Mouse (Mus musculus) C2C12 (cell line): ENCODE measurements at regions not wholly inside any gene's neighbourhood (a gene's known extent, or its start where the extent isn't known, plus 50 kb on each side); places are given as distances from the start of the nearest gene placed in this dataset.

Source experiments
- H3K27me3 ChIP-seq: one replicate; pipeline ENCODE4 v1.6.1; 2011; ENCODE audit not compliant: control insufficient read depth, insufficient read depth, insufficient read length
- H3K36me3 ChIP-seq: one replicate; pipeline ENCODE4 v1.6.1; 2011; ENCODE audit not compliant: control insufficient read depth, insufficient read depth
- H3K4me3 ChIP-seq: one replicate; pipeline ENCODE4 v1.5.1; 2011; ENCODE audit warnings: mild to moderate bottlenecking, control low read depth; ENCODE audit not compliant: poor library complexity, insufficient read depth, severe bottlenecking
- H3K79me2 ChIP-seq: one replicate; pipeline ENCODE4 v1.6.1; 2011; ENCODE audit not compliant: control insufficient read depth, insufficient read depth
- H3K79me3 ChIP-seq: one replicate; pipeline ENCODE4 v1.6.1; 2011; ENCODE audit warnings: low read depth, control low read depth
- H3ac ChIP-seq: one replicate; pipeline ENCODE3; 2011; ENCODE audit warnings: low read depth; ENCODE audit not compliant: control insufficient read depth, insufficient read length
- CEBPB ChIP-seq: IDR thresholded peaks from one replicate; pipeline ENCODE4 v1.6.1; 2011; ENCODE audit warnings: low read depth, mild to moderate bottlenecking, control low read depth, moderate library complexity
- CTCF ChIP-seq: IDR thresholded peaks from one replicate; pipeline ENCODE4 v1.5.1; 2011; ENCODE audit not compliant: control insufficient read depth, insufficient read depth, insufficient read length
- FOSL1 ChIP-seq: IDR thresholded peaks from one replicate; pipeline ENCODE4 v1.8.0; 2011; ENCODE audit warnings: mild to moderate bottlenecking, low read length; ENCODE audit not compliant: poor library complexity, insufficient read depth, severe bottlenecking
- MAX ChIP-seq: IDR thresholded peaks from one replicate; pipeline ENCODE4 v1.6.1; 2011; ENCODE audit warnings: mild to moderate bottlenecking, control low read depth
- MYOD1 ChIP-seq: IDR thresholded peaks from one replicate; pipeline ENCODE4 v1.6.1; 2011; ENCODE audit warnings: low read depth; ENCODE audit not compliant: control insufficient read depth, insufficient read length
- MYOG ChIP-seq: IDR thresholded peaks from one replicate; pipeline ENCODE4 v1.6.1; 2011; ENCODE audit not compliant: control insufficient read depth, insufficient read length; ENCODE audit errors: extremely low read depth
- USF1 ChIP-seq: IDR thresholded peaks from one replicate; pipeline ENCODE4 v1.6.1; 2011; ENCODE audit warnings: low read depth, mild to moderate bottlenecking, control low read depth, moderate library complexity

- no peak for TF ChIP-seq CEBPB
- no peak for TF ChIP-seq USF1
- Histone ChIP-seq H3K4me3 (no peak overlapping the region), H3K27me3 (no peaks in the 10 kb centered on the region), H3K79me2 (no peaks in the 10 kb centered on the region), H3ac (no peak overlapping the region), H3K79me3 (no peaks in the 10 kb centered on the region), H3K36me3 (no peaks in the 10 kb centered on the region)
Observed at GRCm38 (mm10) chr1:57594815-57595214, 179.1 kb upstream of the Spats2l start.

GRCm38 (mm10) chr1:57600951-57601350 is 173.0 kb upstream of the Spats2l start:
- H3K79me2 ChIP-seq = no peaks in the 10 kb centered on the region
- no peaks in the 10 kb centered on the region for H3K36me3 ChIP-seq
- H3ac ChIP-seq = no peak overlapping the region
- H3K4me3 ChIP-seq = no peak overlapping the region
- H3K27me3 ChIP-seq = no peaks in the 10 kb centered on the region
- TF ChIP-seq CTCF = no peak
- TF ChIP-seq MYOD1 = no peak
- no peak for TF ChIP-seq USF1
- TF ChIP-seq MAX = no peak
- TF ChIP-seq CEBPB = no peak
- no peak for TF ChIP-seq FOSL1
- no peak for TF ChIP-seq MYOG
- no peaks in the 10 kb centered on the region for H3K79me3 ChIP-seq

- TF ChIP-seq MYOG (no peak), CTCF (no peak), USF1 (no peak), CEBPB (no peak), MAX (no peak), FOSL1 (no peak), MYOD1 (no peak)
- Histone ChIP-seq H3K27me3 (no peaks in the 10 kb centered on the region), H3K79me3 (no peaks in the 10 kb centered on the region), H3ac (no peak overlapping the region), H3K79me2 (no peaks in the 10 kb centered on the region), H3K36me3 (no peaks in the 10 kb centered on the region), H3K4me3 (no peak overlapping the region)
Observed at GRCm38 (mm10) chr1:57605525-57605924, 168.4 kb upstream of the Spats2l start.

- Histone ChIP-seq H3K4me3 (no peak overlapping the region), H3K27me3 (no peaks in the 10 kb centered on the region)
- TF ChIP-seq MYOG (no peak), FOSL1 (no peak), MYOD1 (no peak), MAX (no peak), CTCF (no peak), USF1 (no peak), CEBPB (no peak)
Observed at GRCm38 (mm10) chr1:57606060-57606683, 167.8 kb upstream of the Spats2l start.

GRCm38 (mm10) chr1:57607026-57607425 is 166.9 kb upstream of the Spats2l start:
- H3K4me3 ChIP-seq = no peak overlapping the region
- no peaks in the 10 kb centered on the region for H3K79me2 ChIP-seq
- no peaks in the 10 kb centered on the region for H3K36me3 ChIP-seq
- no peak for TF ChIP-seq MYOG
- no peak for TF ChIP-seq CTCF
- no peak for TF ChIP-seq USF1
- no peak for TF ChIP-seq CEBPB
- no peak for TF ChIP-seq MAX
- no peak for TF ChIP-seq FOSL1
- no peak for TF ChIP-seq MYOD1
- H3ac ChIP-seq = no peak overlapping the region
- H3K79me3 ChIP-seq = no peaks in the 10 kb centered on the region
- no peaks in the 10 kb centered on the region for H3K27me3 ChIP-seq

More at GRCm38 (mm10) chr1:57606060-57606683, 167.8 kb upstream of the Spats2l start:
- no peaks in the 10 kb centered on the region for H3K79me2 ChIP-seq
- no peak overlapping the region for H3ac ChIP-seq
- no peaks in the 10 kb centered on the region for H3K36me3 ChIP-seq
- no peaks in the 10 kb centered on the region for H3K79me3 ChIP-seq

GRCm38 (mm10) chr1:57607626-57608422 is 166.1 kb upstream of the Spats2l start:
- no peaks in the 10 kb centered on the region for H3K27me3 ChIP-seq
- no peak overlapping the region for H3K4me3 ChIP-seq
- no peaks in the 10 kb centered on the region for H3K79me2 ChIP-seq
- H3K36me3 ChIP-seq = no peaks in the 10 kb centered on the region
- H3ac ChIP-seq = no peak overlapping the region
- TF ChIP-seq CEBPB = no peak
- TF ChIP-seq CTCF = no peak
- no peak for TF ChIP-seq MYOD1
- no peak for TF ChIP-seq MYOG
- TF ChIP-seq MAX = no peak
- H3K79me3 ChIP-seq = no peaks in the 10 kb centered on the region
